Mouse (Mus musculus) liver, embryonic 14.5 days (tissue): ENCODE measurements at regions not wholly inside any gene's neighbourhood (a gene's known extent, or its start where the extent isn't known, plus 50 kb on each side); places are given as distances from the start of the nearest gene placed in this dataset.

Experiments used
- ATAC-seq: fragments of 200-750 bp; cut with Nextera tagmentation; 2 replicates; pipeline ENCODE4 v1.8.0; 2017; ENCODE audit warnings: moderate number of reproducible peaks, mild to moderate bottlenecking, moderate library complexity; ENCODE audit not compliant: insufficient read depth
- DNase-seq, 3 experiments: peaks; one replicate each; pipeline ENCODE4 v3.0.0-alpha.2; 2012 to 2013; ENCODE audit warnings: low read depth in 3 of 3, low spot score in 3 of 3
- H3K27ac ChIP-seq: fragments of 300-500 bp; sonication (generic); 2 replicates; pipeline ENCODE4 v1.5.1; 2014; ENCODE audit warnings: moderate library complexity, mild to moderate bottlenecking, control low read depth, inconsistent platforms
- H3K27me3 ChIP-seq: fragments of 300-500 bp; sonication (generic); 2 replicates; pipeline ENCODE4 v1.6.1; 2014; ENCODE audit warnings: mild to moderate bottlenecking, low read length, moderate library complexity; ENCODE audit not compliant: control insufficient read depth, insufficient read depth
- H3K36me3 ChIP-seq: fragments of 300-500 bp; sonication (generic); replicated peaks from 2 replicates; pipeline ENCODE4 v1.6.1; 2014; ENCODE audit warnings: low read depth; ENCODE audit not compliant: control insufficient read depth, insufficient read depth
- H3K4me1 ChIP-seq, 2 experiments: fragments of 200-500 bp in 1 of 2; fragments of 300-500 bp in 1 of 2; sonication (generic) in 1 of 2; replicated peaks; 2 replicates each; pipeline ENCODE4 v1.6.1; 2012 to 2014; ENCODE audit warnings: antibody characterized with exemption in 1 of 2, inconsistent platforms in 1 of 2, low read length in 1 of 2; ENCODE audit not compliant: control insufficient read depth in 2 of 2, insufficient read depth in 2 of 2
- H3K4me2 ChIP-seq: fragments of 300-500 bp; sonication (generic); 2 replicates; pipeline ENCODE4 v1.6.1; 2014; ENCODE audit warnings: low read depth, mild to moderate bottlenecking, control low read depth, moderate library complexity
- H3K4me3 ChIP-seq, 2 experiments: fragments of 200-500 bp in 1 of 2; fragments of 300-500 bp in 1 of 2; sonication (generic) in 1 of 2; 2 replicates each; pipeline ENCODE4 v1.5.1; 2012 to 2014; ENCODE audit warnings: low read depth in 2 of 2, low read length in 2 of 2, mild to moderate bottlenecking in 2 of 2, control low read depth in 1 of 2, inconsistent platforms in 1 of 2, moderate library complexity in 1 of 2; ENCODE audit not compliant: insufficient read depth in 1 of 2
- H3K9ac ChIP-seq: fragments of 300-500 bp; sonication (generic); replicated peaks from 2 replicates; pipeline ENCODE4 v1.6.1; 2014; ENCODE audit warnings: mild to moderate bottlenecking, control low read depth, moderate library complexity
- H3K9me3 ChIP-seq: fragments of 300-500 bp; sonication (generic); 2 replicates; pipeline ENCODE4 v1.6.1; 2016; ENCODE audit warnings: low read length, mixed read lengths; ENCODE audit not compliant: control insufficient read depth
- CTCF ChIP-seq: IDR thresholded peaks from 2 replicates; pipeline ENCODE4 v1.5.1; 2016; ENCODE audit warnings: antibody characterized with exemption, low read depth, control low read depth
- EP300 ChIP-seq: IDR thresholded peaks from 2 replicates; pipeline ENCODE4 v1.6.1; 2016; ENCODE audit warnings: antibody characterized with exemption, low read depth
- WGBS: fragments of 180-500 bp; shearing (Covaris S2); extraction: QIAGEN DNeasy Blood & Tissue Kit; methylation state at CpG from one replicate; pipeline ENCODE4 v1.1.7; 2014; ENCODE audit not compliant: insufficient replicate concordance; 5-methylcytosine and 5-hydroxymethylcytosine counted together

GRCm38 (mm10) chrX:99522289-99522688, 51.2 kb upstream of the Pja1 start:
- H3K9ac ChIP-seq: no peak overlapping the region
- no peaks in the 10 kb centered on the region for H3K27me3 ChIP-seq
- no peak for TF ChIP-seq EP300
- no peak for TF ChIP-seq CTCF
- H3K9me3 ChIP-seq: no peaks in the 10 kb centered on the region
- H3K27ac ChIP-seq: no peak overlapping the region
- no peak overlapping the region for H3K4me3 ChIP-seq
- 34% methylated on average over 11 of the region's 11 CpGs for WGBS
- H3K4me2 ChIP-seq: no peak overlapping the region
- DNase-seq (no peak), ATAC-seq (no peak)
- H3K4me1 ChIP-seq: no peaks in the 10 kb centered on the region
- H3K36me3 ChIP-seq: no peaks in the 10 kb centered on the region

- Histone ChIP-seq H3K27ac (no peak overlapping the region), H3K9ac (no peak overlapping the region), H3K9me3 (no peaks in the 10 kb centered on the region), H3K4me3 (no peak overlapping the region), H3K4me2 (no peak overlapping the region), H3K36me3 (no peaks in the 10 kb centered on the region), H3K27me3 (no peaks in the 10 kb centered on the region), H3K4me1 (no peaks in the 10 kb centered on the region)
- ATAC-seq (no peak), DNase-seq (no peak)
- TF ChIP-seq EP300 (no peak), CTCF (no peak)
- 48% methylated on average over 7 of the region's 7 CpGs for WGBS
These were observed 50.8 kb upstream of the Pja1 start for GRCm38 (mm10) chrX:99521866-99522265.
